Mouse (Mus musculus): ENCODE results near the gene Ftl1-ps1.
A peak's percentile ranks its signal among the peaks of the same experiment; 100 is the strongest.

The Ftl1-ps1 gene

GRCm38 (mm10) chr13:74399298-74399839, at the start of gene Ftl1-ps1:
Gene Ftl1-ps1, plus strand, starts transcription at chr13:74399694.
- DNase-seq = peak; percentile 35

GRCm38 (mm10) chr13:74350435-74350906, 49.0 kb upstream of the Ftl1-ps1 start:
- DNase-seq = no peak

- no peak for DNase-seq
These were observed 43.0 kb upstream of the Ftl1-ps1 start for GRCm38 (mm10) chr13:74356491-74356890.

GRCm38 (mm10) chr13:74362218-74362617, 37.3 kb upstream of the Ftl1-ps1 start:
- no peak for DNase-seq

- peak; percentile 15 for DNase-seq
These were observed 36.2 kb upstream of the Ftl1-ps1 start for GRCm38 (mm10) chr13:74363176-74363858.

- peak; percentile 23 for DNase-seq
These were observed 35.6 kb upstream of the Ftl1-ps1 start, which contains the start of gene Lrrc14b for GRCm38 (mm10) chr13:74363859-74364235. Gene Lrrc14b, minus strand, starts transcription at chr13:74364005.

GRCm38 (mm10) chr13:74381533-74382276, 17.8 kb upstream of the Ftl1-ps1 start:
- DNase-seq = no peak

- DNase-seq = no peak
These were observed 17.2 kb upstream of the Ftl1-ps1 start for GRCm38 (mm10) chr13:74382289-74382688.

GRCm38 (mm10) chr13:74389730-74390129, 9.8 kb upstream of the Ftl1-ps1 start:
- no peak for DNase-seq

GRCm38 (mm10) chr13:74390371-74390990, 9.0 kb upstream of the Ftl1-ps1 start, which contains the start of gene Zfp72:
Gene Zfp72, minus strand, starts transcription at chr13:74390836.
- peak; percentile 85 for DNase-seq

GRCm38 (mm10) chr13:74391156-74391555, 8.3 kb upstream of the Ftl1-ps1 start:
- no peak for DNase-seq

- DNase-seq = no peak
These were observed 40.4 kb downstream of the Ftl1-ps1 start for GRCm38 (mm10) chr13:74439895-74440294.

Data from kidney, postnatal 10 days (tissue).